Mouse (Mus musculus) MEL (cell line): ENCODE measurements around the gene Whrn.

Experiments
- BHLHE40 ChIP-seq: IDR thresholded peaks from 2 replicates; pipeline ENCODE4 v1.6.1; 2012; ENCODE audit warnings: low read depth, mild to moderate bottlenecking, inconsistent platforms, low read length, improper control_type of control experiment, borderline replicate concordance
- CHD2 ChIP-seq: IDR thresholded peaks from 2 replicates; pipeline ENCODE4 v1.6.1; 2011; ENCODE audit warnings: low read length, improper control_type of control experiment
- E2F4 ChIP-seq: IDR thresholded peaks from 2 replicates; pipeline ENCODE4 v1.6.1; 2011; ENCODE audit warnings: low read depth, low read length, improper control_type of control experiment, borderline replicate concordance
- KAT2A ChIP-seq: conservative IDR thresholded peaks from 2 replicates; pipeline ENCODE4 v1.6.1; 2012; ENCODE audit warnings: low read depth, low read length, improper control_type of control experiment, inconsistent platforms
- NELFE ChIP-seq: IDR thresholded peaks from 2 replicates; pipeline ENCODE4 v1.6.1; 2011; ENCODE audit warnings: low read depth, low read length, improper control_type of control experiment
- POLR2A ChIP-seq, 2 experiments: IDR thresholded peaks; 2 replicates each; pipeline ENCODE4 v1.6.1; 2011 to 2012; ENCODE audit warnings: low read length in 2 of 2, mild to moderate bottlenecking in 2 of 2, control low read depth in 1 of 2, improper control_type of control experiment in 1 of 2, low read depth in 1 of 2, moderate library complexity in 1 of 2; ENCODE audit not compliant: control insufficient read depth in 1 of 2, insufficient read depth in 1 of 2, poor library complexity in 1 of 2
- TAL1 ChIP-seq: IDR thresholded peaks from 2 replicates; pipeline ENCODE4 v1.6.1; 2012; ENCODE audit warnings: mild to moderate bottlenecking, inconsistent platforms, low read length, moderate library complexity, mixed read lengths
- USF2 ChIP-seq, 2 experiments: IDR thresholded peaks; 2 replicates each; pipeline ENCODE4 v1.6.1; 2011 to 2012; ENCODE audit warnings: improper control_type of control experiment in 2 of 2, low read length in 2 of 2, borderline replicate concordance in 1 of 2, inconsistent platforms in 1 of 2, low read depth in 1 of 2, mild to moderate bottlenecking in 1 of 2; ENCODE audit not compliant: insufficient read depth in 1 of 2
- ZNF384 ChIP-seq: IDR thresholded peaks from 2 replicates; pipeline ENCODE4 v1.6.1; 2012; ENCODE audit warnings: low read depth, mild to moderate bottlenecking, inconsistent platforms, low read length, improper control_type of control experiment

DNA sequence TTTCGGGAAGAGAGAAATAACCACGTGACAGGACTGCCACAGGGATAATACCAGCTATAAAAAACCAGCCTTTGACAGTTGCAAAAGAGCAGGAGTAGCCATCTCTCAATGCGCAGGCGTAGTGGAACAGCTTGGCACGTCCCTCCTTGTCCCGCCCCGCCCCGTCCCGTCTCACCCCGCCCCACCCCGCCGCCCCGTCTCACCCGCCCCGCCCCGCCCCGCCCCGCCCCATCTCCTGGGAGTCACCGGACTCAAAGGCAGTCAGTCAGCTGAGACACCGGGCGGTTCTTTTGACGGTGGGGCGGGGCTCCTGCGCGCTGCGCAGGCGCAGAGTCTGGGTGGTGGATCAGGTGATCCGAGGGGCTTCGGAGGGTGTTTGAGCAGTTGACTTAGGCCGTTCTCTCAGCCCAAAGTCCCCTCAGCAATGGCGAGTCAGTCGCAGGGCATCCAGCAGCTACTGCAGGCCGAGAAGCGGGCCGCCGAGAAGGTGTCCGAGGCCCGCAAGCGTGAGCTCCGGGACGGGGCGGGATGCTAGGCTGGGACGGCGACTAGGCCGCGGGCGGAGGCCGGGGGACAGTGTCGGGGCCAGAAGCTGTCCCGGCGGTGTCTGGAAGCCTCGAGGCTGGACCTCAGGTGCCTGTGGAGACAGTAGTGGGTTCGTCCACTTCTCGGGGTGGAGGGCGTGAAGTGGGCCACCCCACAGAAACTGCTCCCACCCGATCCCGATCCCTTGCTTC, 48.9 kb upstream of the Whrn start, which contains the start of gene Atp6v1g1:
- TF ChIP-seq POLR2A (IDR thresholded peaks at IDR 0.05; ENCODE audit: control insufficient read depth in 1 of 2, insufficient read depth in 1 of 2, low read depth in 1 of 2, low read length in 2 of 2, poor library complexity in 1 of 2) (peak; percentile 57 to 67; a peak in 3 of 4 replicates), NELFE (peak; percentile 54), USF2 (IDR thresholded peaks at IDR 0.05; ENCODE audit: borderline replicate concordance in 1 of 2, insufficient read depth in 1 of 2, low read depth in 1 of 2, low read length in 2 of 2) (0 out of 4 replicates have a peak, but pooled peaks of 1 of the 2 experiments have one; percentile 48), ZNF384 (0 out of 2 replicates have a peak, but pooled peaks have one; percentile 4), BHLHE40 (no peak), E2F4 (no peak), TAL1 (no peak), CHD2 (no peak), KAT2A (no peak)
